Mouse (Mus musculus) forebrain, embryonic 13.5 days (tissue): ENCODE data around the gene Arnt. TPM values are rescaled to one million over a fixed set of nuclear protein-coding genes. Genes with fewer than 3 reads are reported as not detected.
"Not testable (repeated sequence)": the region's sequence is repeated elsewhere in the genome, so short reads cannot be mapped to it uniquely, and the experiment has no call there.

ENCODE experiments used
- ATAC-seq: fragments of 200-750 bp; cut with Nextera tagmentation; 2 replicates; pipeline ENCODE4 v1.8.0; 2017
- H3K27ac ChIP-seq: fragments of 300-500 bp; sonication (generic); 2 replicates; pipeline ENCODE4 v1.5.1; 2015; ENCODE audit warnings: inconsistent platforms, mild to moderate bottlenecking, moderate library complexity
- H3K27me3 ChIP-seq: fragments of 300-500 bp; sonication (generic); 2 replicates; pipeline ENCODE4 v1.6.1; 2015; ENCODE audit warnings: mild to moderate bottlenecking, inconsistent platforms
- H3K36me3 ChIP-seq: fragments of 300-500 bp; sonication (generic); 2 replicates; pipeline ENCODE4 v1.6.1; 2015; ENCODE audit warnings: mild to moderate bottlenecking, inconsistent platforms; ENCODE audit not compliant: poor library complexity, severe bottlenecking
- H3K4me1 ChIP-seq: fragments of 300-500 bp; sonication (generic); 2 replicates; pipeline ENCODE4 v1.6.1; 2015; ENCODE audit warnings: inconsistent platforms
- H3K4me2 ChIP-seq: fragments of 300-500 bp; sonication (generic); 2 replicates; pipeline ENCODE4 v1.6.1; 2015; ENCODE audit warnings: inconsistent platforms, mild to moderate bottlenecking, moderate library complexity
- H3K4me3 ChIP-seq: fragments of 300-500 bp; sonication (generic); 2 replicates; pipeline ENCODE4 v1.5.1; 2015; ENCODE audit warnings: mild to moderate bottlenecking, inconsistent platforms
- H3K9ac ChIP-seq: fragments of 300-500 bp; sonication (generic); 2 replicates; pipeline ENCODE4 v1.6.1; 2015; ENCODE audit warnings: mild to moderate bottlenecking, inconsistent platforms
- H3K9me3 ChIP-seq: fragments of 300-500 bp; sonication (generic); replicated peaks from 2 replicates; pipeline ENCODE4 v1.6.1; 2016; ENCODE audit warnings: inconsistent platforms
- WGBS: fragments of 180-500 bp; shearing (Covaris S2); methylation state at CpG from one replicate; pipeline ENCODE4 v1.1.7; 2015; 5-methylcytosine and 5-hydroxymethylcytosine counted together
- polyA plus RNA-seq: library from polyadenylated mRNA; unstranded; fragments of >200 nt; fragmentation: Nextera tagmentation; extraction: Ambion mirVana; gene quantifications from 2 replicates; pipeline ENCODE4 v1.2.1, GENCODE M21; 2015

The Arnt gene
- 24.8 and 28.1 TPM in 2 replicates for polyA plus RNA-seq

DNA sequence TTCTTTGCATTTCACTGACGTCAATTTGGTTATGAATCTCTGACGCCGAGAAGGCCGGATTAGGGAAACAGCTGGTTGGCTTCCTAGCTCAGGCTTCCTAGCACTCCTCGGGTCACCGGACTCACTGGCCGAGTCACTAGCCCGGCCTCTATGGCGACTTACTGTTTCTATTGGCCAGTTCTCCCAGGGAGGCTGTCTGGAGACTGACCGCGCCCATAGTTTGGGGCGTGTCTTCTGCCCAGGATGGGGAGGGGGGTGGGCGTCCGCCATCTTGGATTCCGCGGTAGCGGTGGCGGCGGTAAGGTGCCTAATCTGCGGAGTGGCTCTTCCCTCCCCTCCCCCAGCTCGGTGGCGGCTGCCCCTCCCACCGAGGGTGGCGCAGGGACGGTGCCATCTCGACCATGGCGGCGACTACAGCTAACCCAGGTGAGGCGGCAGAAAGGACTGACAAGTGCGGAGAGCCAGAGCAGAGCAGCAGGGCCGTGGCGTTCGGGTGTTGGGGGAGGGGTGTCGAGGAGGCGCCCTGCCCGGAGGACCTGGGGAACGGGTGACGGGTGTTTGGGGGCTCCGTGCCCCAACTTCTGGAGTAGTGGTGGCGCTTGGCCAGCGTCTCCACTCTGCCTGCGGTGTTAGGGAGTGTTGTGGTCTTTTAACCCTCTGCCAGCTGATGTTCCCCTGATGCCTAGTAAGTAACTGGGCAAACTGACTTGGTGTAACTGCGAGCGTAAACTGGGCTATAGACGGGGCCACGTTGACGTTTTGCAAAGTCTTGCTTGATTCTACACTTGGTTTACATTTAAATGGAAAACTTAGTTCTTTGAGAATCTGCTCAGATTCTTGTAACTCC is at the start of gene Arnt:
Gene Arnt (plus strand): TSS at position 253 of the 847 bp plus-strand sequence.
- Histone ChIP-seq H3K4me3 (peak within 1 kb of the TSS; percentile 91), H3K36me3 (peaks cover 17% of the 10 kb centered on the region), H3K4me1 (peaks cover 18% of the 10 kb centered on the region), H3K27me3 (no peaks in the 10 kb centered on the region), H3K27ac (peak within 1 kb of the TSS; percentile 78), H3K9ac (peak within 1 kb of the TSS; percentile 83), H3K4me2 (peak within 1 kb of the TSS; percentile 77), H3K9me3 (no peaks in the 10 kb centered on the region)
- ATAC-seq = peak; percentile 99
- under 1% methylated on average over 47 of the region's 47 CpGs for WGBS

- Histone ChIP-seq H3K4me3 (no peak overlapping the region), H3K4me1 (no peaks in the 10 kb centered on the region), H3K4me2 (no peak overlapping the region), H3K9ac (no peak overlapping the region), H3K27me3 (no peaks in the 10 kb centered on the region), H3K9me3 (no peaks in the 10 kb centered on the region), H3K27ac (no peak overlapping the region), H3K36me3 (no peaks in the 10 kb centered on the region)
- 92% methylated on average over 5 of the region's 5 CpGs for WGBS
- ATAC-seq = no peak
Observed at GRCm38 (mm10) chr3:95385401-95386075, 48.6 kb upstream of the Arnt start.

DNA sequence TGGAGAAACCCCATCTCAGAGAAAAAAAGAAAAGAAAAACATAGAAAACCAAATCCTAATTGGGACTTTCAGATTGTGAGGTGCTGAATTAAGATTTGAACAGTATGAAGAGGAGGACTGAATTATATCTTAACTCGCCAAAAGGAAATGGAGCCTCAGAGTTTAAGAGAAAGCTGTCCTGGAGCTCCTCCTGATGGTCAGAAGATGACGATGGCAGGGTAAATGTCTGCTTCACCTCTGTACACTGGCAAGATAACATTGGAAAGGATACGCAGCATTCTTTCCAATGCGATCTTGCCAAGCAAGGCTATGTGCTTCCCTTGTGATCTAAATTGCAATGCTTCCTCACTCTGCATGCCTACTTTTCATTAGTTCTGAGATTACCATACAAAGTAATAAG is 39.8 kb upstream of the Arnt start:
- Histone ChIP-seq H3K9me3 (no peaks in the 10 kb centered on the region), H3K27me3 (no peaks in the 10 kb centered on the region), H3K4me3 (no peak overlapping the region), H3K36me3 (no peaks in the 10 kb centered on the region), H3K9ac (no peak overlapping the region), H3K4me1 (no peaks in the 10 kb centered on the region), H3K27ac (no peak overlapping the region), H3K4me2 (no peak overlapping the region)
- no peak for ATAC-seq
- 90% methylated on average over 4 of the region's 4 CpGs for WGBS

- H3K4me3 ChIP-seq = no peak within 1 kb of the TSS
- no peaks in the 10 kb centered on the region for H3K36me3 ChIP-seq
- no peaks in the 10 kb centered on the region for H3K9me3 ChIP-seq
- H3K27me3 ChIP-seq = no peaks in the 10 kb centered on the region
- no peak within 1 kb of the TSS for H3K9ac ChIP-seq
- no peak within 1 kb of the TSS for H3K4me2 ChIP-seq
- H3K27ac ChIP-seq = no peak within 1 kb of the TSS
- WGBS = 96% methylated on average over 3 of the region's 3 CpGs
- ATAC-seq = no peak
- no peaks in the 10 kb centered on the region for H3K4me1 ChIP-seq
Observed at GRCm38 (mm10) chr3:95402741-95403140, 31.4 kb upstream of the Arnt start, which contains the start of gene 4930558C23Rik. Gene 4930558C23Rik, minus strand, starts transcription at chr3:95402841.

GRCm38 (mm10) chr3:95407728-95408127 is 26.5 kb upstream of the Arnt start:
- WGBS = 86% methylated on average over 1 of the region's 1 CpGs
- no peak overlapping the region for H3K27ac ChIP-seq
- no peaks in the 10 kb centered on the region for H3K27me3 ChIP-seq
- no peaks in the 10 kb centered on the region for H3K4me1 ChIP-seq
- no peaks in the 10 kb centered on the region for H3K36me3 ChIP-seq
- no peak overlapping the region for H3K4me2 ChIP-seq
- no peaks in the 10 kb centered on the region for H3K9me3 ChIP-seq
- no peak for ATAC-seq
- H3K4me3 ChIP-seq = no peak overlapping the region
- H3K9ac ChIP-seq = no peak overlapping the region

- no peak overlapping the region for H3K4me2 ChIP-seq
- H3K36me3 ChIP-seq = no peaks in the 10 kb centered on the region
- no peak overlapping the region for H3K4me3 ChIP-seq
- no peak overlapping the region for H3K9ac ChIP-seq
- no peaks in the 10 kb centered on the region for H3K4me1 ChIP-seq
- no peaks in the 10 kb centered on the region for H3K9me3 ChIP-seq
- H3K27ac ChIP-seq = no peak overlapping the region
- no peak for ATAC-seq
- H3K27me3 ChIP-seq = no peaks in the 10 kb centered on the region
- 96% methylated on average over 2 of the region's 2 CpGs for WGBS
Observed at GRCm38 (mm10) chr3:95408852-95409251, 25.3 kb upstream of the Arnt start.

- no peak overlapping the region for H3K9ac ChIP-seq
- H3K4me3 ChIP-seq = no peak overlapping the region
- WGBS = 90% methylated on average over 1 of the region's 1 CpGs
- H3K4me2 ChIP-seq = no peak overlapping the region
- no peak overlapping the region for H3K27ac ChIP-seq
- ATAC-seq = no peak
- H3K27me3 ChIP-seq = no peaks in the 10 kb centered on the region
- no peaks in the 10 kb centered on the region for H3K36me3 ChIP-seq
- H3K9me3 ChIP-seq = no peaks in the 10 kb centered on the region
- no peaks in the 10 kb centered on the region for H3K4me1 ChIP-seq
Observed at GRCm38 (mm10) chr3:95412268-95412667, 21.9 kb upstream of the Arnt start.

DNA sequence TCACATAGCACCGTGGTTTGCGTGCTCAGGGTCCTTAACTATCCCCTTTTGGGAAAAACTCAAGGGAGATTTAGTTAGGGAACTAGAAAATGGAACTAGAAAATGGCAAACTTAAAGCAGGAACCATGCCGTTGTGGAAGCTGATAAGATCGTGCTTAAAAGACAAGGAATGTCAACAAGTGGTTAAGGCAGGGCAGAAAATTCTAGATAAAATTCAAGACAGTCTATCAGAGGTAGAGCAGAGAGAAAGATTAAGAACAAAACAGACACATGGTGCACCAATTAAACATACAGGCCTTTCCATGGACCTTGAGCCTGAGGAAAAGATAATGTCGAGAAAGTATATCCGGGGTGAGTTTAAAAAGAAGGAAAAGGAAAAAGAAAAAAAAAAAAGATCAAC is 16.3 kb upstream of the Arnt start:
- Histone ChIP-seq H3K27ac (no peak overlapping the region), H3K4me1 (no peaks in the 10 kb centered on the region)

GRCm38 (mm10) chr3:95426476-95426875 is 7.7 kb upstream of the Arnt start:
- 89% methylated on average over 5 of the region's 5 CpGs for WGBS
- not testable (repeated sequence) for H3K4me3 ChIP-seq, H3K9me3 ChIP-seq, H3K27ac ChIP-seq, H3K27me3 ChIP-seq, H3K4me2 ChIP-seq, H3K36me3 ChIP-seq, H3K9ac ChIP-seq, H3K4me1 ChIP-seq, ATAC-seq

More for the DNA sequence above, 16.3 kb upstream of the Arnt start:
- peaks cover 23% of the 10 kb centered on the region for H3K9me3 ChIP-seq
- no peak overlapping the region for H3K4me2 ChIP-seq
- no peak overlapping the region for H3K4me3 ChIP-seq
- no peak for ATAC-seq
- no peaks in the 10 kb centered on the region for H3K36me3 ChIP-seq
- 91% methylated on average over 6 of the region's 6 CpGs for WGBS
- H3K27me3 ChIP-seq = no peaks in the 10 kb centered on the region
- H3K9ac ChIP-seq = no peak overlapping the region

- peak; percentile 59 for ATAC-seq
- not testable (repeated sequence) for H3K9ac ChIP-seq
- 62% methylated on average over 10 of the region's 33 CpGs for WGBS
Observed at GRCm38 (mm10) chr3:95427117-95427890, 6.9 kb upstream of the Arnt start.

GRCm38 (mm10) chr3:95427891-95428238 is 6.3 kb upstream of the Arnt start:
- Histone ChIP-seq H3K4me3 (peak overlapping the region; percentile 24), H3K4me2 (peak overlapping the region; percentile 49)
- WGBS = 18% methylated on average over 15 of the region's 21 CpGs
- H3K4me1 ChIP-seq, H3K9ac ChIP-seq, H3K27me3 ChIP-seq, H3K36me3 ChIP-seq, H3K9me3 ChIP-seq, H3K27ac ChIP-seq, ATAC-seq: not testable (repeated sequence)

More at GRCm38 (mm10) chr3:95427117-95427890, 6.9 kb upstream of the Arnt start:
- Histone ChIP-seq H3K4me3 (peak overlapping the region; percentile 24), H3K4me2 (peak overlapping the region; percentile 49)
- not testable (repeated sequence) for H3K27me3 ChIP-seq, H3K9me3 ChIP-seq, H3K36me3 ChIP-seq, H3K27ac ChIP-seq, H3K4me1 ChIP-seq

GRCm38 (mm10) chr3:95428423-95428822 is 5.8 kb upstream of the Arnt start:
- not testable (repeated sequence) for H3K4me1 ChIP-seq, H3K4me3 ChIP-seq, H3K27me3 ChIP-seq, ATAC-seq, H3K36me3 ChIP-seq, H3K4me2 ChIP-seq, H3K9ac ChIP-seq, H3K9me3 ChIP-seq, H3K27ac ChIP-seq
- WGBS = 66% methylated on average over 4 of the region's 11 CpGs
